Mouse (Mus musculus): ENCODE measurements around the gene Gm21775.
"Not testable (repeated sequence)": the region's sequence is repeated elsewhere in the genome, so short reads cannot be mapped to it uniquely, and the experiment has no call there.

Gene Gm21775

GRCm38 (mm10) chrY:10553153-10553552 is at the start of gene Gm21775:
Gm21775 (plus strand) TSS chrY:10553453.
- not testable (repeated sequence) for DNase-seq (ENCODE audit: low read depth, low spot score)

GRCm38 (mm10) chrY:10535942-10536341 is 17.3 kb upstream of the Gm21775 start, which contains the start of gene Gm20737:
Gm20737 (minus strand) TSS chrY:10536042.
- not testable (repeated sequence) for DNase-seq (ENCODE audit: low read depth, low spot score)

Measured in brain, adult 2 months (tissue).